Mouse (Mus musculus): ENCODE measurements around the gene Gm10959. TPM values are rescaled to one million over a fixed set of nuclear protein-coding genes. Genes with fewer than 3 reads are reported as not detected.

Gene Gm10959
- polyA plus RNA-seq, 1 experiment = not detected

DNA sequence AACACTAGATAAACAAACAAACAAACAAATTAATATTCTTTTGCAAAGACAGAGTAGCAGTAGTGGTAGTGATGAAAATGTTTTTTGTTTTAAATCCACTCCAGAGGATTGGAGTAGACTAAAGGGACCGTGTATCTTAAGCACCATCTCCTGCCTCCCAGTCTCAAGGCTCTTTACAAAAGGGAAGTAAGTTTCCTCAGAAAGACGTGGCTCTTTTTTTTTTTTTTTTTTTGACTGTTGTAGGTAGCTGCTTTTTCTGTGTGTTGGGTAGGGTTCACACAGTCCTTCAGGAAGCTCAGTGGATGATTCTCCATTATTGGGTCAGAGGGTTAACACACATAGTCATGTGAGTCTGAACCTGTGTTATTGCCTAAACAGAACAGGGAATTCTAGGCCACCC is 488 bp downstream of the Gm10959 start:
- no peak for DNase-seq
- TF ChIP-seq CTCF (conservative IDR thresholded peaks at IDR 0.05; ENCODE audit: insufficient read depth, insufficient read length, low read depth, low read length) = no peak
- TF ChIP-seq POLR2A (IDR thresholded peaks at IDR 0.05; ENCODE audit: low read depth, low read length) = no peak
- 61% methylated on average over 2 of the region's 2 CpGs for WGBS
- H3K27ac ChIP-seq (ENCODE audit: insufficient read depth, low read depth, low read length) = no peak overlapping the region
- H3K27me3 ChIP-seq (replicated peaks; ENCODE audit: control insufficient read depth, insufficient read depth, low read length) = no peaks in the 10 kb centered on the region
- H3K4me1 ChIP-seq (ENCODE audit: control insufficient read depth, insufficient read depth, low read length) = peaks cover 11% of the 10 kb centered on the region
- H3K4me3 ChIP-seq (ENCODE audit: insufficient read depth, low read depth, low read length) = no peak overlapping the region
- no peaks in the 10 kb centered on the region for H3K36me3 ChIP-seq (ENCODE audit: control insufficient read depth, insufficient read depth, low read length)

DNA sequence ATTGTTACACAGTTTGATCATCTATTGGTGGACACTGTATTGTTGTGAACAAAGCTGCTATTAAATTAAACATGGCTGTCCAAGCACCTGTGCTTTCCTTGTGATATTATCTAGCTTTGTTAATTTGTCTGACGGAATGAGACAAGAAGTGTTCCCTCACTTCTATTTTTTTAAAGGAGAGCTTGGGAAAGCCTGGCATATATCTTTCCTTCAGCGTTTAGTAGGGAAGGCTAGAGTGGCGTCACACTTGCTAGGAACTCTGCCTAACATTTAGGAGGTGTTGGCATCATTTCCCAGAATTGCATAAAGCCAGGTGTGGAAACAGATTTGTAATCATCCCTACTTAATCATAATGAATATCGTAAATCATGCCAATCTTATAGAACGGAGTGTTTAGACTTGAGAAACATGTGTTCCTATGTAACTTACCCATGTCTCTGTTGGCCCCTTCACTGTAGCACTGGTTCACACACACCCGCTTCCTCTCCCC is 2.9 kb downstream of the Gm10959 start:
- Histone ChIP-seq H3K27ac (ENCODE audit: insufficient read depth, low read depth, low read length) (no peak overlapping the region), H3K4me3 (ENCODE audit: insufficient read depth, low read depth, low read length) (no peak overlapping the region), H3K36me3 (ENCODE audit: control insufficient read depth, insufficient read depth, low read length) (no peaks in the 10 kb centered on the region), H3K4me1 (ENCODE audit: control insufficient read depth, insufficient read depth, low read length) (peaks cover 3% of the 10 kb centered on the region; the same call in 1 of the 2 replicates), H3K27me3 (replicated peaks; ENCODE audit: control insufficient read depth, insufficient read depth, low read length) (no peaks in the 10 kb centered on the region)
- TF ChIP-seq POLR2A (IDR thresholded peaks at IDR 0.05; ENCODE audit: low read depth, low read length) (no peak), CTCF (conservative IDR thresholded peaks at IDR 0.05; ENCODE audit: insufficient read depth, insufficient read length, low read depth, low read length) (no peak)
- DNase-seq = no peak
- WGBS = 84% methylated on average over 6 of the region's 6 CpGs

- no peak for DNase-seq
- Histone ChIP-seq H3K36me3 (ENCODE audit: control insufficient read depth, insufficient read depth, low read length) (no peaks in the 10 kb centered on the region), H3K27ac (ENCODE audit: insufficient read depth, low read depth, low read length) (no peak overlapping the region), H3K27me3 (replicated peaks; ENCODE audit: control insufficient read depth, insufficient read depth, low read length) (no peaks in the 10 kb centered on the region), H3K4me3 (ENCODE audit: insufficient read depth, low read depth, low read length) (no peak overlapping the region), H3K4me1 (ENCODE audit: control insufficient read depth, insufficient read depth, low read length) (no peaks in the 10 kb centered on the region; the same call in 1 of the 2 replicates)
- 85% methylated on average over 5 of the region's 5 CpGs for WGBS
- TF ChIP-seq POLR2A (IDR thresholded peaks at IDR 0.05; ENCODE audit: low read depth, low read length) (no peak), CTCF (conservative IDR thresholded peaks at IDR 0.05; ENCODE audit: insufficient read depth, insufficient read length, low read depth, low read length) (no peak)
Observed at GRCm38 (mm10) chr3:122915493-122915892, 3.7 kb downstream of the Gm10959 start.

DNA sequence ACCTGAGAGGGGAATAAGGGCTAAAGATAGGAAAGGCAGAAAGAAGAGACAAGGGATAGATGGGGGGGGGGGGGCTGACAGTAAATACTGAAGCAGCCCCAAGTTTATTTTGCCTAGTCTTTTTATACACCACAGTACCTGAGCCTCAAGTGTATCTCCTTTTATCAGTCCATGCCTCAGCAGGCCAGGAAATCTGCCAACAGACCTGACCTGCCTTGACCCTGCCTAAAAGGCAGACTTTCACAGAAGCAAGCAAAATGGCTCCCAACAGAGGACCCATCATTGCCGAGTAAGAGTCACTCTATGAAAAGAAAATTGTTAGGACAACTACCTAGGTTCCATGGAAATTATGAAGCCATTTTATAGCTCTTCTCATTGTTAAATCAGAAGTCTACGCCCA is 11.3 kb downstream of the Gm10959 start:
- Histone ChIP-seq H3K36me3 (ENCODE audit: control insufficient read depth, insufficient read depth, low read length) (no peaks in the 10 kb centered on the region), H3K27ac (ENCODE audit: insufficient read depth, low read depth, low read length) (no peak overlapping the region), H3K4me1 (ENCODE audit: control insufficient read depth, insufficient read depth, low read length) (no peaks in the 10 kb centered on the region), H3K4me3 (ENCODE audit: insufficient read depth, low read depth, low read length) (no peak overlapping the region), H3K27me3 (replicated peaks; ENCODE audit: control insufficient read depth, insufficient read depth, low read length) (no peaks in the 10 kb centered on the region)
- DNase-seq = no peak
- TF ChIP-seq CTCF (conservative IDR thresholded peaks at IDR 0.05; ENCODE audit: insufficient read depth, insufficient read length, low read depth, low read length) (no peak), POLR2A (IDR thresholded peaks at IDR 0.05; ENCODE audit: low read depth, low read length) (no peak)
- WGBS = 87% methylated on average over 2 of the region's 2 CpGs

DNA sequence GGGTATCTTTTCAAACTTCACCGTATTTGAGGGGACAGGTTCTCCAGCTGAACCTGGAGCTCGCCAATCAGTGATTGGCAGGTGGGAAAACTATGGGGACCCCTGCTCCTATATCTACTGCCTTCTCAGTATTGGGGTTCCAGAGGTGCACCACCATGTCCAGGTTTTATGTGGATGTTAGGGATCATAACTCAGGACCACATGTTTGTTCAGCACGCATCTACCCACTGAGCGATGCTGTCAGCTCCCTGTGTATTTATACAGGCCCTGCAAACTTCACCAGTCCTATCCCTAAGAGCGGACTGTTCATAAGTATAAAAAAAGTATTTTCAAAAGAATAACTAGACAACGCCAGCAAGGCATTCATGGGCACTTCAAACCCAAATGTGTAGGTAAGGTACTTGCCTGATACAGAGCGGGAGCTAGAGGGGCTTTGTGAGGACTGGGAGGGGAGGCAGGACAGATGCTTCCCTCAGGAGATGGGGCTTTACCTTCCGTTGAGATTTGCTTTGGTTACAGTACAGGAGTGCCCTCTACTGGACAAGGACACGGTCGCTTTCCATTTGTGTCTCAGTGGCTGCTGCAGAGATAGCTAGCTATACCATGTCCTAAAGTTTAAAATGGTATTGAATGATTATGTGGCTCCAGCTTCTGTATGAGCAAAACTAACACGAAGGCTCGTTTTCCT is 15.3 kb downstream of the Gm10959 start:
- Histone ChIP-seq H3K36me3 (ENCODE audit: control insufficient read depth, insufficient read depth, low read length) (no peaks in the 10 kb centered on the region), H3K4me1 (ENCODE audit: control insufficient read depth, insufficient read depth, low read length) (no peaks in the 10 kb centered on the region), H3K4me3 (ENCODE audit: insufficient read depth, low read depth, low read length) (no peak overlapping the region), H3K27me3 (replicated peaks; ENCODE audit: control insufficient read depth, insufficient read depth, low read length) (no peaks in the 10 kb centered on the region), H3K27ac (ENCODE audit: insufficient read depth, low read depth, low read length) (no peak overlapping the region)
- peak; percentile 50 for DNase-seq
- 43% methylated on average over 12 of the region's 12 CpGs for WGBS
- TF ChIP-seq POLR2A (IDR thresholded peaks at IDR 0.05; ENCODE audit: low read depth, low read length) (no peak), CTCF (conservative IDR thresholded peaks at IDR 0.05; ENCODE audit: insufficient read depth, insufficient read length, low read depth, low read length) (peak; percentile 90)

DNA sequence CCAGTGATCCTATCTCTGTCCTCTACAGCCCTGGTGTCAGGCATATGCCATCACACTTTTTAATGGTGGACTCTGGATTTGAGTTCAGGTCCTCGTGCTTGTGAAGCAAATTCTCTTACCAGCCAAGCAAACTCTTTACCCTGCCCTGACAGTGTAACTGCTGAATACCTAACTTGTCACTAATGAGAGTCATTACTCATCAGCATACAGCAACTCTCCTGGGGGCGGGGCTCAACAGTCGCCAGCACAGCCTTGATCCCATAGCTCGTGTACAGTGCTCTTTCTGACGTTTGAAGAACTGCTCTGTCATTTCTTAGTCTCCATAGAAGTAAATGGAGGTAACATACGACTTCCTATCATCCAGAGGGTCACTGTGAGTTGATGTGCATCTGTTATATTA is 20.9 kb downstream of the Gm10959 start:
- TF ChIP-seq POLR2A (IDR thresholded peaks at IDR 0.05; ENCODE audit: low read depth, low read length) (no peak), CTCF (conservative IDR thresholded peaks at IDR 0.05; ENCODE audit: insufficient read depth, insufficient read length, low read depth, low read length) (no peak)
- 55% methylated on average over 6 of the region's 6 CpGs for WGBS

DNA sequence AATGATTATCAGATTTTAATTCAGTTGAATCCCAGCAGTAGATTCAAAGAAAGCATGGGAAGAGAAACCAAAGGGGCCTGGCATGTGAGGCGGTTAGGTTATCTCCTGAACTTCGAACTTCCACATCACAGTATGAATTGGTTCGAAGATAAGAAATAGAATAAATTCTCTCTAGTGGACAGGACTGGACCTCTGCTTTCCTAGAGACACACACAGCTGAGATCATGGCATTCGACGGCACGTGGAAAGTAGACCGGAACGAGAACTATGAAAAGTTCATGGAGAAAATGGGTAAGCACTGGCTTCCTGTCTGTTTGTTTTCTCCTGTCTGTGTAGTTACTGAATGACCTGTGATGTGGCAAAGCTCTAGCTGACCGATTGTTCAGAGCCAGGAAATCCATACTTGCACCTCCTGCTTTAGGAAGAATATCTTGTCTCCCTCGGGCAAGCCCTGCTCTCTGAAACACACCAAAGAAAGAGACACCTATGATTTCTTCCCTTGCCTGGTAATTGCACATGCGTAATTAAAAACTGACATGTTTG is 23.9 kb downstream of the Gm10959 start:
- no peaks in the 10 kb centered on the region for H3K27me3 ChIP-seq (replicated peaks; ENCODE audit: control insufficient read depth, insufficient read depth, low read length)
- no peaks in the 10 kb centered on the region for H3K4me1 ChIP-seq (ENCODE audit: control insufficient read depth, insufficient read depth, low read length)
- TF ChIP-seq CTCF (conservative IDR thresholded peaks at IDR 0.05; ENCODE audit: insufficient read depth, insufficient read length, low read depth, low read length) = no peak
- TF ChIP-seq POLR2A (IDR thresholded peaks at IDR 0.05; ENCODE audit: low read depth, low read length) = no peak
- WGBS = 67% methylated on average over 11 of the region's 11 CpGs
- H3K27ac ChIP-seq (ENCODE audit: insufficient read depth, low read depth, low read length) = no peak overlapping the region
- no peak for DNase-seq
- no peak overlapping the region for H3K4me3 ChIP-seq (ENCODE audit: insufficient read depth, low read depth, low read length)
- H3K36me3 ChIP-seq (ENCODE audit: control insufficient read depth, insufficient read depth, low read length) = no peaks in the 10 kb centered on the region

More for the DNA sequence above, 20.9 kb downstream of the Gm10959 start:
- no peaks in the 10 kb centered on the region for H3K36me3 ChIP-seq (ENCODE audit: control insufficient read depth, insufficient read depth, low read length)
- no peak overlapping the region for H3K4me3 ChIP-seq (ENCODE audit: insufficient read depth, low read depth, low read length)
- no peak overlapping the region for H3K27ac ChIP-seq (ENCODE audit: insufficient read depth, low read depth, low read length)
- no peaks in the 10 kb centered on the region for H3K4me1 ChIP-seq (ENCODE audit: control insufficient read depth, insufficient read depth, low read length)
- DNase-seq = no peak
- H3K27me3 ChIP-seq (replicated peaks; ENCODE audit: control insufficient read depth, insufficient read depth, low read length) = no peaks in the 10 kb centered on the region
